Mouse (Mus musculus): Measurements from ENCODE around the gene Mesp2. TPM values are rescaled to one million over a fixed set of nuclear protein-coding genes. Genes with fewer than 3 reads are reported as not detected.

Mesp2 gene
- under 1 TPM in 1 of 2 experiments, not detected in 1; 0.13 TPM for total RNA-seq (2021)
- 0.06 and 0.12 TPM in 2 replicates for polyA plus RNA-seq (2012; rRNA removed)
- long read RNA-seq = 0 reads

- peak within 1 kb of the TSS; percentile 41 for H3K4me3 ChIP-seq
- WGBS = 11% methylated on average over 71 of the region's 71 CpGs
- H3K27me3 ChIP-seq (ENCODE audit: control insufficient read depth, insufficient read depth, low read length) = peaks cover 1% of the 10 kb centered on the region; the same call in 1 of the 2 replicates
- 0 out of 2 replicates have a peak within 1 kb of the TSS, but pooled peaks have one; percentile 8 for H3K9ac ChIP-seq (ENCODE audit: low read depth, low read length)
- no peak within 1 kb of the TSS for H3K27ac ChIP-seq
- DNase-seq = peak; percentile 82 to 83
- H3K79me2 ChIP-seq (replicated peaks; ENCODE audit: control insufficient read depth, insufficient read depth, low read length) = no peaks in the 10 kb centered on the region
- TF ChIP-seq CTCF (IDR thresholded peaks at IDR 0.05) = peak; percentile 15; the same call in 1 of the 2 replicates
- no peak for TF ChIP-seq POLR2A (IDR thresholded peaks at IDR 0.05; ENCODE audit: insufficient read depth, low read depth, low read length)
- TF ChIP-seq EP300 (IDR thresholded peaks at IDR 0.05; ENCODE audit: insufficient read depth, low read depth, low read length) = no peak
- no peaks in the 10 kb centered on the region for H3K36me3 ChIP-seq (ENCODE audit: control insufficient read depth, insufficient read depth, low read length)
- intact Hi-C loops (cut with DNase I) = no loop called here
- no peaks in the 10 kb centered on the region for H3K4me1 ChIP-seq (ENCODE audit: control insufficient read depth, insufficient read depth, low read length)
These were observed at the start of gene Mesp2 for GRCm38 (mm10) chr7:79810611-79811506. Gene Mesp2, plus strand, starts transcription at chr7:79810727.

DNA sequence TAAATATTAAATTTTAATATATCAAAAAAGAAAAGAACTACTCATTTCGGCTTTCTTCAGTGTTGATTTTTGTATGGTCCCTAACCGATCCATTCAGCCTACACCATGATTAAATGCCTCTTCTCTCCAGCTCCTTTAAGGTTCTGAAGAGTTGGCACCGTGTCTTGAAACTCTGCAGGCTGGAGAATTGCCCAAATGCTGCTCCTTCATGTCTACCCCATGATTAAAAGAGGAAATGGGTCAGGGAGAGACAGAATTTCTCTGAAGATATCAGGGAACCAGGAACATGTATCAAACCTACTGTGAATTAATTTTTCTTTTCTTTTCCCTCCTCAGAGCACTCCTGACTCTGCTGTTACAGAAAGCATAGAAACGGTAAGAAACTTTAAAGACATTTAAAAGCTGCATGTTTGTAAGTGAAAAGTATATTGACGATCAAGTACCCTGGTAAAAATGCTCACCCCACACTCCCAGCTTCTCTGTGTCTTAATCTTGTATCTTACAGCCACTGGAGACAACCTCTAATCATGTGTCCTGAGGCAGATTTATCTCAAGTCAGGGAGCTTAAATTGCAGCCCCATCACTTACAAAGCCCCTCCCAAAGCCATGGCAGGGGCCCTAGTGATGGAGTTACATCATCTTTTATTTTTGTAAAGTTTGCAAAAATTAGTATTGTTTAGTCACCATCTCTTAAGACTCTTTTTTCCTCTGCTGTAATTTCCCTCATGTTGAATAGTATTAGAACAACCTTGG lies 49.2 kb upstream of the Mesp2 start:
- H3K27me3 ChIP-seq (ENCODE audit: control insufficient read depth, insufficient read depth, low read length) = no peaks in the 10 kb centered on the region
- 54% methylated on average over 5 of the region's 5 CpGs for WGBS
- H3K4me3 ChIP-seq = no peak overlapping the region
- no peak for DNase-seq
- TF ChIP-seq POLR2A (IDR thresholded peaks at IDR 0.05; ENCODE audit: insufficient read depth, low read depth, low read length) (no peak), EP300 (IDR thresholded peaks at IDR 0.05; ENCODE audit: insufficient read depth, low read depth, low read length) (no peak), CTCF (IDR thresholded peaks at IDR 0.05) (no peak)
- intact Hi-C loops (cut with DNase I) = no loop called here
- no peaks in the 10 kb centered on the region for H3K4me1 ChIP-seq (ENCODE audit: control insufficient read depth, insufficient read depth, low read length)
- H3K79me2 ChIP-seq (replicated peaks; ENCODE audit: control insufficient read depth, insufficient read depth, low read length) = no peaks in the 10 kb centered on the region
- H3K9ac ChIP-seq (ENCODE audit: low read depth, low read length) = no peak overlapping the region
- no peak overlapping the region for H3K27ac ChIP-seq
- H3K36me3 ChIP-seq (ENCODE audit: control insufficient read depth, insufficient read depth, low read length) = no peaks in the 10 kb centered on the region

DNA sequence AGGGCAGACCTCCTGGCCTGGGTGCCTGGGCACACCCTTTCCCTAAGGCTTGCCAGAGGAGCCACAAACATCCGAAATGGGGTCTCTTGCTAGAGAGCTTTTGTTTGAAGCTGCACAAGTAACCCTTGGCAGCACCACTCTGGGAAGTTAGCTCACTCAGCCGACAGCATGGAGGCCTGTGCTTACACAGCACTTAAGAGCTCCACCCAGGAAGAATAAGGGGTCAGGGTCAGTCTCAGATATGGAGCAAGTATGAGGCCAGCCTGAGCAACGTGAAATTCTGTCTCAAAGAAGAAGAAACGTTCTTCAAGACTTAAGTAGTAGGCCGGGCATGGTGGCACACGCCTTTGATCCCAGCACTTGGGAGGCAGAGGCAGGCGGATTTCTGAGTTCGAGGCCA lies 48.4 kb upstream of the Mesp2 start:
- WGBS = 66% methylated on average over 8 of the region's 8 CpGs
- TF ChIP-seq POLR2A (IDR thresholded peaks at IDR 0.05; ENCODE audit: insufficient read depth, low read depth, low read length) = no peak
- TF ChIP-seq CTCF (IDR thresholded peaks at IDR 0.05) = no peak
- TF ChIP-seq EP300 (IDR thresholded peaks at IDR 0.05; ENCODE audit: insufficient read depth, low read depth, low read length) = no peak
- no peak for DNase-seq
- Histone ChIP-seq H3K27ac (no peak overlapping the region), H3K4me3 (no peak overlapping the region), H3K9ac (ENCODE audit: low read depth, low read length) (no peak overlapping the region), H3K4me1 (ENCODE audit: control insufficient read depth, insufficient read depth, low read length) (no peaks in the 10 kb centered on the region), H3K27me3 (ENCODE audit: control insufficient read depth, insufficient read depth, low read length) (no peaks in the 10 kb centered on the region), H3K36me3 (ENCODE audit: control insufficient read depth, insufficient read depth, low read length) (no peaks in the 10 kb centered on the region), H3K79me2 (replicated peaks; ENCODE audit: control insufficient read depth, insufficient read depth, low read length) (no peaks in the 10 kb centered on the region)
- intact Hi-C loops (cut with DNase I) = no loop called here

DNA sequence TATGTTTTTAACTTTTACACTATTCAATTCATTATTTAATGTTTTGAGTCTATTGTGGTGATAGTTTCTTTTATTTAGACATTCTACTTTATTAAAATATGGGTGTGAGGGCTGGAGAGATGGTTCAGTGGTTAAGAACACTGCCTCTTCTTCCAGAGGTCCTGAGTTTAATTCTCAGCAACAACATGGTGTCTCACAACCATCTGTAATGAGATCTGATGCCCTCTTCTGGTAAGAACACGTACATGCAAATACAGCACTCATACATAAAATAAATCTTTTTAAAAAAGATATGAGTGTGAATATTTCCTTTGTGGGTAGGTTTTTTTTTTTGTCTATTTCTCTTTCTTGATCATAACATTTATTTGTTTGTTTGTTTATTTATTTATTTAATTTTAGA lies 44.5 kb upstream of the Mesp2 start:
- intact Hi-C loops (cut with DNase I) = no loop called here
- no peaks in the 10 kb centered on the region for H3K4me1 ChIP-seq (ENCODE audit: control insufficient read depth, insufficient read depth, low read length)
- H3K79me2 ChIP-seq (replicated peaks; ENCODE audit: control insufficient read depth, insufficient read depth, low read length) = no peaks in the 10 kb centered on the region
- no peaks in the 10 kb centered on the region for H3K36me3 ChIP-seq (ENCODE audit: control insufficient read depth, insufficient read depth, low read length)
- no peak overlapping the region for H3K9ac ChIP-seq (ENCODE audit: low read depth, low read length)
- 55% methylated on average over 1 of the region's 1 CpGs for WGBS
- TF ChIP-seq POLR2A (IDR thresholded peaks at IDR 0.05; ENCODE audit: insufficient read depth, low read depth, low read length) = no peak
- peak; percentile 30 for TF ChIP-seq CTCF (IDR thresholded peaks at IDR 0.05)
- no peaks in the 10 kb centered on the region for H3K27me3 ChIP-seq (ENCODE audit: control insufficient read depth, insufficient read depth, low read length)
- DNase-seq = no peak
- no peak overlapping the region for H3K4me3 ChIP-seq
- H3K27ac ChIP-seq = no peak overlapping the region

- intact Hi-C loops (cut with DNase I) = no loop called here
- Histone ChIP-seq H3K27me3 (ENCODE audit: control insufficient read depth, insufficient read depth, low read length) (no peaks in the 10 kb centered on the region), H3K4me1 (ENCODE audit: control insufficient read depth, insufficient read depth, low read length) (no peaks in the 10 kb centered on the region), H3K36me3 (ENCODE audit: control insufficient read depth, insufficient read depth, low read length) (no peaks in the 10 kb centered on the region), H3K4me3 (no peak overlapping the region), H3K79me2 (replicated peaks; ENCODE audit: control insufficient read depth, insufficient read depth, low read length) (no peaks in the 10 kb centered on the region), H3K9ac (ENCODE audit: low read depth, low read length) (no peak overlapping the region), H3K27ac (no peak overlapping the region)
- no peak for DNase-seq
- TF ChIP-seq POLR2A (IDR thresholded peaks at IDR 0.05; ENCODE audit: insufficient read depth, low read depth, low read length) (no peak), CTCF (IDR thresholded peaks at IDR 0.05) (no peak), EP300 (IDR thresholded peaks at IDR 0.05; ENCODE audit: insufficient read depth, low read depth, low read length) (no peak)
- 73% methylated on average over 3 of the region's 3 CpGs for WGBS
These were observed 40.9 kb upstream of the Mesp2 start for GRCm38 (mm10) chr7:79769664-79770063.
